Comparison of ENCODE assay signal across 9 mouse cellular contexts in genomic region chr1:171189476-171190114, GRCm38 (mm10). TPM values are rescaled to one million over a fixed set of nuclear protein-coding genes. Genes with fewer than 3 reads are reported as not detected.
A peak's percentile ranks its signal among the peaks of the same experiment; 100 is the strongest.
DNase-seq lines count a peak whose midpoint lies in the region; ATAC-seq and TF ChIP-seq lines count a peak whose summit lies in the region.
"Had no signal": no experiment of that assay in that cellular context is flagged by ENCODE, and none has a peak within 500 bp of the region (broad histone marks: within the 10 kb centered on the region; RNA-seq: fewer than 3 reads in every experiment).

No protein-coding gene starts in this region.

- no peak for TF ChIP-seq POLR2A in embryonic fibroblast, embryonic 13.5 days (IDR thresholded peaks at IDR 0.05; ENCODE audit: low read depth, low read length)

- peak overlapping the region; percentile 18; the same call in 1 of the 2 replicates for H3K27ac ChIP-seq in midbrain, embryonic 11.5 days (ENCODE audit: low read depth, low read length)
- no peak overlapping the region for H3K27ac ChIP-seq in midbrain, postnatal 0 days (ENCODE audit: low read depth, low read length)
- H3K27ac ChIP-seq in embryonic fibroblast, embryonic 13.5 days (ENCODE audit: insufficient read depth, low read length): peak overlapping the region; percentile 31; the same call in 1 of the 2 replicates
- peak overlapping the region; percentile 32; the same call in 1 of the 2 replicates for H3K27ac ChIP-seq in hindbrain, embryonic 14.5 days
- peak overlapping the region; percentile 69 for H3K27ac ChIP-seq in stomach, embryonic 15.5 days

- H3K4me1 ChIP-seq in midbrain, embryonic 11.5 days (ENCODE audit: control insufficient read depth, insufficient read depth, low read length): peaks cover 31% of the 10 kb centered on the region
- H3K4me1 ChIP-seq in midbrain, postnatal 0 days (ENCODE audit: insufficient read depth, low read length): peaks cover 8% of the 10 kb centered on the region; the same call in 1 of the 2 replicates
- 0 out of 2 replicates have a peak, but pooled peaks cover 5% of the 10 kb centered on the region for H3K4me1 ChIP-seq in embryonic fibroblast, embryonic 13.5 days (ENCODE audit: control insufficient read depth, insufficient read depth, low read length)
- H3K4me1 ChIP-seq in hindbrain, embryonic 14.5 days (replicated peaks; ENCODE audit: control insufficient read depth, insufficient read depth, low read length): peaks cover 32% of the 10 kb centered on the region
- peaks cover 32% of the 10 kb centered on the region for H3K4me1 ChIP-seq in stomach, embryonic 15.5 days

- H3K36me3 ChIP-seq in midbrain, embryonic 11.5 days (ENCODE audit: control insufficient read depth, insufficient read depth, low read length): no peaks in the 10 kb centered on the region
- H3K36me3 ChIP-seq in midbrain, postnatal 0 days (ENCODE audit: insufficient read depth, low read length): no peaks in the 10 kb centered on the region
- no peaks in the 10 kb centered on the region for H3K36me3 ChIP-seq in hindbrain, embryonic 14.5 days (replicated peaks; ENCODE audit: control insufficient read depth, insufficient read depth)
- no peaks in the 10 kb centered on the region for H3K36me3 ChIP-seq in stomach, embryonic 15.5 days

- DNase-seq in midbrain, embryonic 11.5 days (ENCODE audit: low spot score, missing footprints): peak; percentile 89
- no peak for DNase-seq in midbrain, postnatal 0 days (ENCODE audit: low spot score)
- DNase-seq in hindbrain, embryonic 14.5 days (ENCODE audit: low spot score): no peak
- no peak for DNase-seq in right cerebral cortex, postnatal 14 days
- DNase-seq: thymus, postnatal 4 days had no signal

- H3K4me2 ChIP-seq in midbrain, embryonic 11.5 days: no peak overlapping the region
- H3K4me2 ChIP-seq in midbrain, postnatal 0 days (ENCODE audit: low read depth, low read length, poor library complexity, severe bottlenecking): no peak overlapping the region
- H3K4me2 ChIP-seq in hindbrain, embryonic 14.5 days (replicated peaks): 0 out of 2 replicates have a peak overlapping the region, but pooled peaks have one; percentile 15
- peak overlapping the region; percentile 12; the same call in 1 of the 2 replicates for H3K4me2 ChIP-seq in stomach, embryonic 15.5 days

- H3K9ac ChIP-seq in midbrain, embryonic 11.5 days (ENCODE audit: low read length): no peak overlapping the region
- H3K9ac ChIP-seq in midbrain, postnatal 0 days (replicated peaks; ENCODE audit: low read length, poor library complexity, severe bottlenecking): no peak overlapping the region
- H3K9ac ChIP-seq in hindbrain, embryonic 14.5 days: no peak overlapping the region; the same call in 1 of the 2 replicates
- no peak overlapping the region for H3K9ac ChIP-seq in stomach, embryonic 15.5 days

- H3K4me3 ChIP-seq in midbrain, embryonic 11.5 days (ENCODE audit: low read depth, low read length): no peak overlapping the region
- no peak overlapping the region for H3K4me3 ChIP-seq in midbrain, postnatal 0 days (ENCODE audit: low read depth, low read length)
- H3K4me3 ChIP-seq in embryonic fibroblast, embryonic 13.5 days (ENCODE audit: insufficient read depth, low read length): no peak overlapping the region
- H3K4me3 ChIP-seq in hindbrain, embryonic 14.5 days (replicated peaks; ENCODE audit: low read length): no peak overlapping the region
- no peak overlapping the region for H3K4me3 ChIP-seq in stomach, embryonic 15.5 days (replicated peaks)

- no peak for TF ChIP-seq CTCF in midbrain, postnatal 0 days (IDR thresholded peaks at IDR 0.05)
- no peak for TF ChIP-seq CTCF in embryonic fibroblast, embryonic 13.5 days (IDR thresholded peaks at IDR 0.05; ENCODE audit: borderline replicate concordance, insufficient read depth, low read length)

- peaks cover 3% of the 10 kb centered on the region; the same call in 1 of the 2 replicates for H3K27me3 ChIP-seq in midbrain, embryonic 11.5 days (ENCODE audit: control insufficient read depth, insufficient read depth, low read length)
- no peaks in the 10 kb centered on the region for H3K27me3 ChIP-seq in midbrain, postnatal 0 days (ENCODE audit: insufficient read depth, low read length)
- peaks cover 15% of the 10 kb centered on the region for H3K27me3 ChIP-seq in hindbrain, embryonic 14.5 days (ENCODE audit: control insufficient read depth, insufficient read depth, low read length)
- peaks cover 5% of the 10 kb centered on the region; the same call in 1 of the 2 replicates for H3K27me3 ChIP-seq in stomach, embryonic 15.5 days (replicated peaks)

- peak; percentile 14; the same call in 1 of the 2 replicates for ATAC-seq in midbrain, embryonic 11.5 days (ENCODE audit: low FRiP score)
- ATAC-seq in midbrain, postnatal 0 days (ENCODE audit: low FRiP score): no peak
- peak; percentile 54; the same call in 1 of the 2 replicates for ATAC-seq in hindbrain, embryonic 14.5 days (ENCODE audit: low FRiP score)
- ATAC-seq in stomach, embryonic 15.5 days (ENCODE audit: insufficient read depth, low FRiP score, low read depth): peak; percentile 58; the same call in 1 of the 2 replicates
- no peak for ATAC-seq in monocyte, adult 5-6 weeks (replicated peaks; ENCODE audit: insufficient number of reproducible peaks, low FRiP score, low TSS enrichment, poor library complexity, severe bottlenecking)

- 16% methylated on average over 14 of the region's 14 CpGs for WGBS in midbrain, embryonic 11.5 days
- 32% methylated on average over 14 of the region's 14 CpGs for WGBS in midbrain, postnatal 0 days
- 27% methylated on average over 14 of the region's 14 CpGs for WGBS in hindbrain, embryonic 14.5 days
- 36% methylated on average over 14 of the region's 14 CpGs for whole genome bisulfite sequencing in stomach, embryonic 15.5 days

- H3K9me3 ChIP-seq in midbrain, embryonic 11.5 days (ENCODE audit: control insufficient read depth, low read length): no peaks in the 10 kb centered on the region
- no peaks in the 10 kb centered on the region for H3K9me3 ChIP-seq in midbrain, postnatal 0 days (ENCODE audit: low read length)
- no peaks in the 10 kb centered on the region for H3K9me3 ChIP-seq in hindbrain, embryonic 14.5 days (ENCODE audit: control insufficient read depth, low read length)
- H3K9me3 ChIP-seq in stomach, embryonic 15.5 days: no peaks in the 10 kb centered on the region

RNA-seq across cellular contexts. Expression of gene Pcp4l1, which starts 6.5 kb away (rescaled TPM):
- 30.1 and 32.0 TPM in 2 replicates for polyA plus RNA-seq in midbrain, embryonic 11.5 days (2014; fragmentation: Nextera tagmentation; extraction: Ambion mirVana)
- total RNA-seq in midbrain, postnatal 0 days (2014; rRNA removed): 16.9 and 22.1 TPM in 2 replicates
- polyA plus RNA-seq in midbrain, postnatal 0 days (2015; fragmentation: Nextera tagmentation; extraction: Ambion mirVana): 24.1 and 29.1 TPM in 2 replicates
- 6.2 and 12.2 TPM in 2 replicates for polyA plus RNA-seq in embryonic fibroblast, embryonic 13.5 days (2011; ENCODE audit: insufficient read length, low read depth, missing spikeins)
- polyA plus RNA-seq in hindbrain, embryonic 14.5 days (2014; fragmentation: Nextera tagmentation; extraction: Ambion mirVana): 37.2 and 55.1 TPM in 2 replicates
- 29.8 and 32.8 TPM in 2 replicates for polyA plus RNA-seq in stomach, embryonic 15.5 days (2015; fragmentation: Nextera tagmentation; extraction: Ambion mirVana)
- total RNA-seq in monocyte, adult 5-6 weeks (2017): 0.29 to 2.0 TPM in 2 of 3 replicates, not detected in the other

RNA-seq across cellular contexts. Expression of gene Nr1i3, which starts 24.2 kb away (rescaled TPM):
- 0.10 and 0.18 TPM in 2 replicates for polyA plus RNA-seq in midbrain, embryonic 11.5 days (2014; fragmentation: Nextera tagmentation; extraction: Ambion mirVana)
- 0.11 TPM in 1 of 2 replicates, not detected in the other for total RNA-seq in midbrain, postnatal 0 days (2014; rRNA removed)
- 0.19 and 0.23 TPM in 2 replicates for polyA plus RNA-seq in midbrain, postnatal 0 days (2015; fragmentation: Nextera tagmentation; extraction: Ambion mirVana)
- polyA plus RNA-seq in embryonic fibroblast, embryonic 13.5 days (2011; ENCODE audit: insufficient read length, low read depth, missing spikeins): not detected in 2 replicates
- polyA plus RNA-seq in hindbrain, embryonic 14.5 days (2014; fragmentation: Nextera tagmentation; extraction: Ambion mirVana): 0.21 and 0.50 TPM in 2 replicates
- 1.6 and 2.0 TPM in 2 replicates for polyA plus RNA-seq in stomach, embryonic 15.5 days (2015; fragmentation: Nextera tagmentation; extraction: Ambion mirVana)
- 0.19 to 0.86 TPM in 2 of 3 replicates, not detected in the other for total RNA-seq in monocyte, adult 5-6 weeks (2017)
- total RNA-seq: layer of hippocampus, postnatal 10 days had no signal

RNA-seq across cellular contexts. Expression of gene Tomm40l, which starts 32.7 kb away (rescaled TPM):
- 24.0 and 24.7 TPM in 2 replicates for polyA plus RNA-seq in midbrain, embryonic 11.5 days (2014; fragmentation: Nextera tagmentation; extraction: Ambion mirVana)
- total RNA-seq in midbrain, postnatal 0 days (2014; rRNA removed): 49.8 and 57.6 TPM in 2 replicates
- 33.9 and 44.6 TPM in 2 replicates for polyA plus RNA-seq in midbrain, postnatal 0 days (2015; fragmentation: Nextera tagmentation; extraction: Ambion mirVana)
- 26.9 and 29.9 TPM in 2 replicates for polyA plus RNA-seq in embryonic fibroblast, embryonic 13.5 days (2011; ENCODE audit: insufficient read length, low read depth, missing spikeins)
- polyA plus RNA-seq in hindbrain, embryonic 14.5 days (2014; fragmentation: Nextera tagmentation; extraction: Ambion mirVana): 41.2 and 47.0 TPM in 2 replicates
- 22.4 and 29.0 TPM in 2 replicates for polyA plus RNA-seq in stomach, embryonic 15.5 days (2015; fragmentation: Nextera tagmentation; extraction: Ambion mirVana)
- total RNA-seq in monocyte, adult 5-6 weeks (2017): 5.0 to 10.2 TPM (median 9.3 TPM) in 3 replicates

RNA-seq across cellular contexts. Expression of gene Apoa2, which starts 35.3 kb away (rescaled TPM):
- polyA plus RNA-seq in midbrain, embryonic 11.5 days (2014; fragmentation: Nextera tagmentation; extraction: Ambion mirVana): 2.1 and 3.7 TPM in 2 replicates
- 3.7 TPM in 1 of 2 replicates, not detected in the other for total RNA-seq in midbrain, postnatal 0 days (2014; rRNA removed)
- 5.2 and 7.2 TPM in 2 replicates for polyA plus RNA-seq in midbrain, postnatal 0 days (2015; fragmentation: Nextera tagmentation; extraction: Ambion mirVana)
- 1.2 and 1.3 TPM in 2 replicates for polyA plus RNA-seq in embryonic fibroblast, embryonic 13.5 days (2011; ENCODE audit: insufficient read length, low read depth, missing spikeins)
- polyA plus RNA-seq in hindbrain, embryonic 14.5 days (2014; fragmentation: Nextera tagmentation; extraction: Ambion mirVana): 5.6 and 7.0 TPM in 2 replicates
- polyA plus RNA-seq in stomach, embryonic 15.5 days (2015; fragmentation: Nextera tagmentation; extraction: Ambion mirVana): 158 and 523 TPM in 2 replicates
- not detected in 3 replicates for total RNA-seq in monocyte, adult 5-6 weeks (2017)

RNA-seq across cellular contexts. Expression of gene Mpz, which starts 39.1 kb away (rescaled TPM):
- 0.12 TPM in 2 replicates for polyA plus RNA-seq in midbrain, embryonic 11.5 days (2014; fragmentation: Nextera tagmentation; extraction: Ambion mirVana)
- total RNA-seq in midbrain, postnatal 0 days (2014; rRNA removed): 0.49 and 0.90 TPM in 2 replicates
- 0.63 and 0.67 TPM in 2 replicates for polyA plus RNA-seq in midbrain, postnatal 0 days (2015; fragmentation: Nextera tagmentation; extraction: Ambion mirVana)
- polyA plus RNA-seq in embryonic fibroblast, embryonic 13.5 days (2011; ENCODE audit: insufficient read length, low read depth, missing spikeins): 1.2 TPM in 1 of 2 replicates, not detected in the other
- 3.5 and 4.8 TPM in 2 replicates for polyA plus RNA-seq in hindbrain, embryonic 14.5 days (2014; fragmentation: Nextera tagmentation; extraction: Ambion mirVana)
- polyA plus RNA-seq in stomach, embryonic 15.5 days (2015; fragmentation: Nextera tagmentation; extraction: Ambion mirVana): 1.8 and 2.2 TPM in 2 replicates
- not detected in 3 replicates for total RNA-seq in monocyte, adult 5-6 weeks (2017)
- total RNA-seq: layer of hippocampus, postnatal 10 days had no signal

Comparison
In these comparisons a context has a peak if more than half of its experiments do, and no peak if none do; other contexts are left out.
1. ATAC-seq: peak in midbrain, embryonic 11.5 days (single experiment), hindbrain, embryonic 14.5 days (single experiment) and stomach, embryonic 15.5 days (single experiment); none in midbrain, postnatal 0 days (single experiment) and monocyte, adult 5-6 weeks (single experiment).
2. H3K4me2 ChIP-seq: peak in hindbrain, embryonic 14.5 days (single experiment) and stomach, embryonic 15.5 days (single experiment); none in midbrain, embryonic 11.5 days (single experiment) and midbrain, postnatal 0 days (single experiment).